Mouse (Mus musculus): ENCODE data around the gene Csad. TPM values are rescaled to one million over a fixed set of nuclear protein-coding genes. Genes with fewer than 3 reads are reported as not detected.
"Not testable (repeated sequence)": the region's sequence is repeated elsewhere in the genome, so short reads cannot be mapped to it uniquely, and the experiment has no call there.

Csad gene
- polyA plus RNA-seq, 1 experiment from 2014 or later, result 34.6 TPM

DNA sequence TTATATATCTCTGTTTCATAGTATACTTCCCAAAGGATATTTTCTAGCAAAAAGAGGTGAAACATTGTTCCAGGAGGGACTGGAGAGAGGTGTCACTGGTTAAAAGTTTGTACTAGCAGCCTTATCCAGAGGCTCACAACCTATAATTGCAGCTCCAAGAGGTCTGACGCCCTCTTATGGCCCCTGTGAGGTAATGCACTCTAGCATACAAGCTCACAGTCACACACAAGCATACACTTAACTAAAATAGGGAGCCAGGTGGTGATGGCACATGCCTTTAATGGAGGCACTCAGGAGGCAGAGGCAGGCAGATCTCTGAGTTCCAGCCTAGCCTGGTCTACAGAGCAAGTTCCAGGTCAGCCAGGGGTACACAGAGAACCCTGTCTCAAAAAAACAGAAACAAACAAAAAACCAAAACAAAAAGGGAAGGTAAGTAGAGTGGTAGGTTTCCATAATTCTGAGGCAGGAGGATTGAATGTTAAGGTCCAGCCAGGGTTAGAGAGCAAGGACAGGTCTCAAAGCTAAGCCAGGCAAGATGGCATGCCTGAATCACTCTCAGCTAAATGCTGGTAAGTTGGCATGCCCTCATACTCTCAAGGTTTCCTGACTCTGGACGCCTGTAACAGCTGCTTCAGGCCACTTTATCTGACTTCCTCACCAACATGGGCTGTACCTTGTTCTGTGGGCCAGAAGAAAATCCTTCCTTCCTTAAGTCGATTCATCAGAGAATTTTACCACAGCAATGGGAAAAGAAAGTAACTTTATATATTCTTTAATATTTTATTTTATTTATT, 40.4 kb downstream of the Csad start:
- H3K4me2 ChIP-seq (ENCODE audit: low read depth, low read length), result no peak overlapping the region
- H3K27ac ChIP-seq (replicated peaks; ENCODE audit: low read depth, low read length), result no peak overlapping the region
- H3K4me1 ChIP-seq (ENCODE audit: control insufficient read depth, insufficient read depth, low read length), result no peaks in the 10 kb centered on the region
- H3K4me3 ChIP-seq (ENCODE audit: low read depth, low read length), result no peak overlapping the region
- ATAC-seq (replicated peaks; ENCODE audit: insufficient number of reproducible peaks, low FRiP score, low TSS enrichment, low read depth) (no peak), DNase-seq (ENCODE audit: low spot score) (no peak)
- no peaks in the 10 kb centered on the region for H3K36me3 ChIP-seq (replicated peaks; ENCODE audit: control insufficient read depth, insufficient read depth, low read depth, low read length)
- no peaks in the 10 kb centered on the region for H3K9me3 ChIP-seq (replicated peaks; ENCODE audit: control insufficient read depth, low read length)
- H3K27me3 ChIP-seq (ENCODE audit: control insufficient read depth, insufficient read depth, low read length), result no peaks in the 10 kb centered on the region
- WGBS, result 65% methylated on average over 3 of the region's 3 CpGs
- no peak overlapping the region for H3K9ac ChIP-seq (replicated peaks; ENCODE audit: low read length)

DNA sequence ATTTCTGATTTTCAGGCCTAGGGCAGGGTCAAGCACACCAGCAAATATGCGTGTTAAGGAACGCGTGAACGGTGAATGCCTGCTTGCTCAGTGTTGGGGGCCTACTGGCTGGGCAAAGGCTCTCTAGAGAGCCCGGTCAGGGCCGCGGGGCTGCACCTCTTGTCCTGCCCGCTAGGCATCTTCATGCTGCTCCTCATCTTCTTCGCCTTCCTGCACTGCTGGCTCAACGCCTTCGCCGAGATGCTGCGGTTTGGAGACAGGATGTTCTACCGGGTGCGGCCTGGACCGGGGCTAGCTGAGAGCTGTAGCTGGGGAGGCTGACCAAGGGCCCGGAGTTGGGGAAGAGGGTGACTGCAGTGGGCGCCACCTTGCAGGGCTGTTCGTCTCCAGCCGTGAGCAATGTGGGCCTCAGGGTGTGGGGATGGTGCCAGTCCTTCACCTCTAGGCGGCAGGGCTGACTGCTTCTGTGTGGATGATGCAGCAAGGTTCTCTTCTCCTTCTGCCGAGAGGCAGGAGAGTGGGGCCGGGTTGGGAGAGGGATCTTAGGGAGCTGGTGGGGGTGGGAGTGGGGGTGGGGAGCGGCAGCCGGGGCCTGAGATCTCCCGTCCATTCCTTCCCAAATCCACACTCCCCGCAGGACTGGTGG, 44.0 kb downstream of the Csad start:
- Histone ChIP-seq H3K9ac (replicated peaks; ENCODE audit: low read length) (no peak overlapping the region), H3K27me3 (ENCODE audit: control insufficient read depth, insufficient read depth, low read length) (no peaks in the 10 kb centered on the region), H3K9me3 (replicated peaks; ENCODE audit: control insufficient read depth, low read length) (no peaks in the 10 kb centered on the region), H3K36me3 (replicated peaks; ENCODE audit: control insufficient read depth, insufficient read depth, low read depth, low read length) (no peaks in the 10 kb centered on the region), H3K4me1 (ENCODE audit: control insufficient read depth, insufficient read depth, low read length) (no peaks in the 10 kb centered on the region), H3K4me3 (ENCODE audit: low read depth, low read length) (no peak overlapping the region), H3K27ac (replicated peaks; ENCODE audit: low read depth, low read length) (no peak overlapping the region), H3K4me2 (ENCODE audit: low read depth, low read length) (no peak overlapping the region)
- ATAC-seq (replicated peaks; ENCODE audit: insufficient number of reproducible peaks, low FRiP score, low TSS enrichment, low read depth) (no peak), DNase-seq (ENCODE audit: low spot score) (no peak)
- whole genome bisulfite sequencing, result 60% methylated on average over 26 of the region's 27 CpGs

GRCm38 (mm10) chr15:102156836-102157235, 47.7 kb downstream of the Csad start:
- no peak overlapping the region for H3K4me2 ChIP-seq (ENCODE audit: low read depth, low read length)
- H3K9me3 ChIP-seq (replicated peaks; ENCODE audit: control insufficient read depth, low read length), result no peaks in the 10 kb centered on the region
- ATAC-seq (replicated peaks; ENCODE audit: insufficient number of reproducible peaks, low FRiP score, low TSS enrichment, low read depth) (peak; percentile 49), DNase-seq (ENCODE audit: low spot score) (peak; percentile 25)
- H3K4me3 ChIP-seq (ENCODE audit: low read depth, low read length), result no peak overlapping the region
- no peaks in the 10 kb centered on the region for H3K27me3 ChIP-seq (ENCODE audit: control insufficient read depth, insufficient read depth, low read length)
- H3K9ac ChIP-seq (replicated peaks; ENCODE audit: low read length), result no peak overlapping the region
- H3K36me3 ChIP-seq (replicated peaks; ENCODE audit: control insufficient read depth, insufficient read depth, low read depth, low read length), result no peaks in the 10 kb centered on the region
- no peaks in the 10 kb centered on the region for H3K4me1 ChIP-seq (ENCODE audit: control insufficient read depth, insufficient read depth, low read length)
- H3K27ac ChIP-seq (replicated peaks; ENCODE audit: low read depth, low read length), result no peak overlapping the region
- 34% methylated on average over 20 of the region's 20 CpGs for WGBS

DNA sequence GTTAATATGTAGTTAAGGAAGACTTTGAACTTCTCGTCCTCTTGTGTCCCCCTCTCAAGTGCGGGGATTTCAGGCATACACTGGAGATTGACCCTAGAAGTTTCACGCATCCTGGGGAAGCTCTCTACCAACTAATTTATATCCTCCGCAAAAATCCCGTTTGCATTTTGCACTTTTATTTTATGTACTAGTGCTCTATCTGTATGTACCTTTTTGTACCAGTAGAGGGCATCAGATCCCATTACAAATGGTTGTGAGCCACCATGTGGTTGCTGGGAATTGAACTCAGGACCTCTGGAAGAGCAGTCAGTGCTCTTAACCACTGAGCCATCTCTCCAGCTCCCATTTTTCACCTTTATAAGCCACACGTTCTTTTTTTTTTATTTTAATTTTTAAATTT, 49.5 kb downstream of the Csad start:
- H3K9me3 ChIP-seq (replicated peaks; ENCODE audit: control insufficient read depth, low read length); DNase-seq (ENCODE audit: low spot score); H3K4me1 ChIP-seq (ENCODE audit: control insufficient read depth, insufficient read depth, low read length); ATAC-seq (replicated peaks; ENCODE audit: insufficient number of reproducible peaks, low FRiP score, low TSS enrichment, low read depth); H3K9ac ChIP-seq (replicated peaks; ENCODE audit: low read length); H3K27ac ChIP-seq (replicated peaks; ENCODE audit: low read depth, low read length); H3K36me3 ChIP-seq (replicated peaks; ENCODE audit: control insufficient read depth, insufficient read depth, low read depth, low read length); H3K4me3 ChIP-seq (ENCODE audit: low read depth, low read length); H3K4me2 ChIP-seq (ENCODE audit: low read depth, low read length); H3K27me3 ChIP-seq (ENCODE audit: control insufficient read depth, insufficient read depth, low read length): not testable (repeated sequence)
- 90% methylated on average over 6 of the region's 6 CpGs for WGBS

DNA sequence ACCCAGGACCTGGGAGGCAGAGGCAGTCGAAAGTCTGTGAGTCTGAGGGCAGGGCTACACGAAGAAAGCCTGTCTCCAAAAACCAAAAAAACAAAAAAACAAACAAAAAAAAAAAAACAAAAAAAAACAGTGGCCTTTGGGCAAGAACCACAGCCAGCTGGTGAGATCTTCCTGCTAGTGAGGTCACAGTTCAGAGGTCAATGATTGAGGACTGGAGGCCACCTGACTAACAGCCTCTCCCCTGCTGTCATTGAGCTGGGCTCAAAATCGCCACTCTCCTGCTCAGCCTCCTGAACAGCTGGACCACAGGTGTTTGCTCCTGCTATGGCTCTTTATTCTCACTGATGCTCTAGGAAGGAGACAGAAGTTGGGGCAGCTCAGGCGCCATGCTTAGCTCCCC, 51.9 kb downstream of the Csad start:
- 25% methylated on average over 4 of the region's 4 CpGs for WGBS

GRCm38 (mm10) chr15:102150301-102151135, 54.0 kb downstream of the Csad start, which contains the start of gene Soat2:
TSS of gene Soat2 (plus strand) at chr15:102150526.
- Histone ChIP-seq H3K4me2 (ENCODE audit: low read depth, low read length) (no peak within 1 kb of the TSS), H3K27ac (replicated peaks; ENCODE audit: low read depth, low read length) (no peak within 1 kb of the TSS), H3K9ac (replicated peaks; ENCODE audit: low read length) (0 out of 2 replicates have a peak within 1 kb of the TSS, but pooled peaks have one; percentile 10), H3K9me3 (replicated peaks; ENCODE audit: control insufficient read depth, low read length) (no peaks in the 10 kb centered on the region), H3K27me3 (ENCODE audit: control insufficient read depth, insufficient read depth, low read length) (peaks cover 5% of the 10 kb centered on the region), H3K4me3 (ENCODE audit: low read depth, low read length) (no peak within 1 kb of the TSS), H3K36me3 (replicated peaks; ENCODE audit: control insufficient read depth, insufficient read depth, low read depth, low read length) (no peaks in the 10 kb centered on the region), H3K4me1 (ENCODE audit: control insufficient read depth, insufficient read depth, low read length) (no peaks in the 10 kb centered on the region)
- DNase-seq (ENCODE audit: low spot score) (peak; percentile 13), ATAC-seq (replicated peaks; ENCODE audit: insufficient number of reproducible peaks, low FRiP score, low TSS enrichment, low read depth) (no peak)
- 50% methylated on average over 20 of the region's 20 CpGs for WGBS

More for the DNA sequence above, 51.9 kb downstream of the Csad start:
- no peak for ATAC-seq (replicated peaks; ENCODE audit: insufficient number of reproducible peaks, low FRiP score, low TSS enrichment, low read depth)
- Histone ChIP-seq H3K4me3 (ENCODE audit: low read depth, low read length) (no peak overlapping the region), H3K4me1 (ENCODE audit: control insufficient read depth, insufficient read depth, low read length) (no peaks in the 10 kb centered on the region), H3K27ac (replicated peaks; ENCODE audit: low read depth, low read length) (no peak overlapping the region), H3K36me3 (replicated peaks; ENCODE audit: control insufficient read depth, insufficient read depth, low read depth, low read length) (no peaks in the 10 kb centered on the region), H3K27me3 (ENCODE audit: control insufficient read depth, insufficient read depth, low read length) (no peaks in the 10 kb centered on the region), H3K9me3 (replicated peaks; ENCODE audit: control insufficient read depth, low read length) (no peaks in the 10 kb centered on the region), H3K9ac (replicated peaks; ENCODE audit: low read length) (no peak overlapping the region), H3K4me2 (ENCODE audit: low read depth, low read length) (no peak overlapping the region)
- no peak for DNase-seq (ENCODE audit: low spot score)

DNA sequence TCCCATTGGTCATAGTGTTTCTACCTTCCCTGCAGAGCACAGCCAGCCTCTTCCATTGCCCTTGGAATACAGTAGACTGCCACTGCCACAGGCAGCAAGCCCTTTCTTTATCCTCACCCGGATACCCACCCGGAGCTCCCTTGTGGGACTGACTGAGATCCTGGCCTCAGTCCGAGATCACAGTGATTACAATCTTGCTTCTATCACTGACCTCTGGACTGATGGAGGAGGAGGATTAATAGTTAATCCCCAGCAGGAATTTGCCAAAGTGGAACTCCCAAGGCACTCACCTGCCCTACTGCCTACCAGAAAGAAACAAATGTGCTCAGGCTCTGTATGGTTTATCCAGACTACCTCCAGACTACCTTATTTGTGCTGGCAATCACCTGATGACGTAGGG, 55.0 kb downstream of the Csad start:
- Histone ChIP-seq H3K4me1 (ENCODE audit: control insufficient read depth, insufficient read depth, low read length) (no peaks in the 10 kb centered on the region), H3K9me3 (replicated peaks; ENCODE audit: control insufficient read depth, low read length) (no peaks in the 10 kb centered on the region), H3K27ac (replicated peaks; ENCODE audit: low read depth, low read length) (no peak overlapping the region), H3K36me3 (replicated peaks; ENCODE audit: control insufficient read depth, insufficient read depth, low read depth, low read length) (no peaks in the 10 kb centered on the region), H3K27me3 (ENCODE audit: control insufficient read depth, insufficient read depth, low read length) (peaks cover 13% of the 10 kb centered on the region), H3K4me3 (ENCODE audit: low read depth, low read length) (no peak overlapping the region), H3K4me2 (ENCODE audit: low read depth, low read length) (no peak overlapping the region), H3K9ac (replicated peaks; ENCODE audit: low read length) (no peak overlapping the region)
- ATAC-seq (replicated peaks; ENCODE audit: insufficient number of reproducible peaks, low FRiP score, low TSS enrichment, low read depth) (no peak), DNase-seq (ENCODE audit: low spot score) (no peak)
- WGBS, result 70% methylated on average over 4 of the region's 4 CpGs

Data from embryonic facial prominence, embryonic 11.5 days (tissue).